Comparison of ENCODE assay signal across 12 mouse cellular contexts in the genomic region with DNA sequence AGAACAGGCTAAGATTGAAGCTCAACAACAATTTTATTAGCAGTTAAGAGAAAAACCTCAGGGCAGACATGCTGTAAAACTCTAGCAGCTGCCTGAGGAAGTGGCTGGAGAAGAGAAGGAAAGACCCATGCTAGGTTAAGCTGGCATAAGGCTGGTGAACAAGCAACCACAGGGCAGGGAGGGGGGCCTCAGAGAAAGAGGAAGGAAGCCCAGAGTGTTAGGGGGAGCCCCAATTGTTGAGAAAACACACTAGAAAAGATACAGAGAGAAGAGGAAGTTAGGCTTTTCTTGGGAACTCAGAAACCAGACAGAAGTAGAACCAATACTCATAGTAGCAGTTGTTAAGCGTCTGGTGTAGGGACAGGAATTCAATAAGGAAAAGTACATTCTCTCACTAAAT. TPM values are rescaled to one million over a fixed set of nuclear protein-coding genes. Genes with fewer than 3 reads are reported as not detected.
DNase-seq lines count a peak whose midpoint lies in the region; ATAC-seq and TF ChIP-seq lines count a peak whose summit lies in the region.
"Had no signal": no experiment of that assay in that cellular context is flagged by ENCODE, and none has a peak within 500 bp of the region (broad histone marks: within the 10 kb centered on the region; RNA-seq: fewer than 3 reads in every experiment).

No protein-coding gene starts in this region.

- H3K4me2 ChIP-seq in intestine, embryonic 16.5 days (ENCODE audit: low read depth, low read length): no peak overlapping the region
- H3K4me2 ChIP-seq: hindbrain, embryonic 12.5 days; midbrain, embryonic 15.5 days had no signal

- H3K4me3 ChIP-seq in cerebellum, adult 2 months (replicated peaks; ENCODE audit: insufficient read depth, low read depth, low read length): no peak overlapping the region
- no peak overlapping the region for H3K4me3 ChIP-seq in intestine, embryonic 16.5 days (ENCODE audit: low read length)
- H3K4me3 ChIP-seq: hindbrain, embryonic 12.5 days; midbrain, embryonic 15.5 days had no signal

- no peak for TF ChIP-seq POLR2A in cerebellum, adult 2 months (IDR thresholded peaks at IDR 0.05; ENCODE audit: borderline replicate concordance, insufficient read depth, low read length)

- no peak overlapping the region for H3K27ac ChIP-seq in cerebellum, adult 2 months (ENCODE audit: insufficient read depth, low read length)
- no peak overlapping the region for H3K27ac ChIP-seq in intestine, embryonic 16.5 days (ENCODE audit: low read length)
- H3K27ac ChIP-seq: hindbrain, embryonic 12.5 days; midbrain, embryonic 15.5 days had no signal

- no peak overlapping the region for H3K9ac ChIP-seq in intestine, embryonic 16.5 days (ENCODE audit: low read depth, low read length)
- H3K9ac ChIP-seq: forebrain, postnatal 0 days; hindbrain, embryonic 12.5 days; midbrain, embryonic 15.5 days had no signal

- H3K9me3 ChIP-seq in intestine, embryonic 16.5 days (ENCODE audit: control insufficient read depth, low read length): no peaks in the 10 kb centered on the region
- H3K9me3 ChIP-seq: hindbrain, embryonic 12.5 days; midbrain, embryonic 15.5 days had no signal

- DNase-seq in layer of hippocampus, adult 9-11 months: peak; percentile 60
- DNase-seq in layer of hippocampus, postnatal 36 days: no peak
- DNase-seq in c-Kit-positive CD71-negative TER-119-negative erythroid progenitor cells, embryonic 14.5 days (ENCODE audit: low read depth): peak; percentile 71
- peak; percentile 38 to 56 for DNase-seq in lung, postnatal 4 days
- peak; percentile 34 for DNase-seq in telencephalon, adult 2 months (ENCODE audit: low read depth, low spot score)
- DNase-seq in cerebellum, adult 18-20 months: no peak
- no peak for DNase-seq in cerebellum, adult 2 months
- DNase-seq: forebrain, postnatal 0 days had no signal

- 92% methylated on average over 1 of the region's 1 CpGs for WGBS in cerebellum, adult 2 months
- 84% methylated on average over 1 of the region's 1 CpGs for WGBS in intestine, embryonic 16.5 days

- no peak for ATAC-seq in intestine, embryonic 16.5 days
- ATAC-seq: forebrain, postnatal 0 days; midbrain, embryonic 15.5 days; Patski had no signal

- H3K27me3 ChIP-seq in cerebellum, adult 2 months (ENCODE audit: control insufficient read depth, insufficient read depth, low read length): no peaks in the 10 kb centered on the region
- H3K27me3 ChIP-seq in intestine, embryonic 16.5 days (replicated peaks; ENCODE audit: control insufficient read depth, insufficient read depth, low read length): no peaks in the 10 kb centered on the region
- H3K27me3 ChIP-seq: hindbrain, embryonic 12.5 days; midbrain, embryonic 15.5 days; Patski had no signal

- H3K4me1 ChIP-seq in cerebellum, adult 2 months (ENCODE audit: control insufficient read depth, insufficient read depth, low read length): no peaks in the 10 kb centered on the region
- H3K4me1 ChIP-seq in intestine, embryonic 16.5 days (ENCODE audit: control insufficient read depth, insufficient read depth, low read length): 0 out of 2 replicates have a peak, but pooled peaks cover 2% of the 10 kb centered on the region
- H3K4me1 ChIP-seq: hindbrain, embryonic 12.5 days; midbrain, embryonic 15.5 days had no signal

- H3K36me3 ChIP-seq in intestine, embryonic 16.5 days (ENCODE audit: control insufficient read depth, insufficient read depth, low read length): no peaks in the 10 kb centered on the region
- H3K36me3 ChIP-seq: hindbrain, embryonic 12.5 days; midbrain, embryonic 15.5 days had no signal

- no peak for TF ChIP-seq CTCF in cerebellum, adult 2 months (IDR thresholded peaks at IDR 0.05; ENCODE audit: borderline replicate concordance, insufficient read depth, low read depth, low read length)

RNA-seq across cellular contexts. Expression of a gene that starts 28.7 kb away (rescaled TPM):
- total RNA-seq in layer of hippocampus, postnatal 36 days (2021): 10 to 100 TPM; 82.8 to 98.8 TPM
- polyA plus RNA-seq in cerebellum, adult 2 months (2012; rRNA removed): 44.7 and 45.1 TPM in 2 replicates
- polyA plus RNA-seq in intestine, embryonic 16.5 days (2015; fragmentation: Nextera tagmentation; extraction: Ambion mirVana): 1.3 and 2.3 TPM in 2 replicates

Comparison
In these comparisons a context has a peak if more than half of its experiments do, and no peak if none do; other contexts are left out.
1. DNase-seq: peak in layer of hippocampus, adult 9-11 months (single experiment), c-Kit-positive CD71-negative TER-119-negative erythroid progenitor cells, embryonic 14.5 days (single experiment), lung, postnatal 4 days (2 of 2) and telencephalon, adult 2 months (single experiment); none in layer of hippocampus, postnatal 36 days (0 of 2), cerebellum, adult 18-20 months (0 of 2) and cerebellum, adult 2 months (0 of 2).
2. RNA of a gene that starts 28.7 kb away (polyA plus RNA-seq): 44.7 to 45.1 TPM in cerebellum, adult 2 months; 1.3 to 2.3 TPM in intestine, embryonic 16.5 days; every median in the first group is over 10 times any median in the second.